Mouse (Mus musculus) adrenal gland (tissue): Measurements from ENCODE around the gene Abracl.

Experiments
- intact Hi-C: fragments of 180-260 bp; cut with DNase I; formaldehyde crosslinking; loops from one replicate; pipeline ENCODE4 v1.15.1; 2025

Gene Abracl

DNA sequence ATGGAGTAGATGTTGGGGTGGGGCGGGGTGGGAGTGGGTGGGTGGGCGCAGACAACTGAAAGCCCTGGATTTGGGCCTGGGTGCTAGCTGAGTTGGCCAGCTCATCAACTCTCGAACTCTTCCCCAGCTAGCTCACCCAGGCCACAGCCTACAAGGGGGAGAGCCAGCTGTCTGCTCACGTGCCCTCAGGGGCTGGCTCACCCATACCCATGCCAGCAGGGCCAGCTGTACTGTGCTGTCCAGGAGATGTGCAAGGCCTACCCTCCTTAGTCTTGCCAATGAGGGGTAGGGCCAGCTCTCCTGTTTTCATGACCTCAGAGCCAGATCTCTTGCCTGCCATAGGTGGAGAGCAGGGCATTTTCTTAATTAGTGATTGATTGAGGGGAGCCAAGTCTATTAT, 11.3 kb upstream of the Abracl start:
- intact Hi-C loops = no loop called here

DNA sequence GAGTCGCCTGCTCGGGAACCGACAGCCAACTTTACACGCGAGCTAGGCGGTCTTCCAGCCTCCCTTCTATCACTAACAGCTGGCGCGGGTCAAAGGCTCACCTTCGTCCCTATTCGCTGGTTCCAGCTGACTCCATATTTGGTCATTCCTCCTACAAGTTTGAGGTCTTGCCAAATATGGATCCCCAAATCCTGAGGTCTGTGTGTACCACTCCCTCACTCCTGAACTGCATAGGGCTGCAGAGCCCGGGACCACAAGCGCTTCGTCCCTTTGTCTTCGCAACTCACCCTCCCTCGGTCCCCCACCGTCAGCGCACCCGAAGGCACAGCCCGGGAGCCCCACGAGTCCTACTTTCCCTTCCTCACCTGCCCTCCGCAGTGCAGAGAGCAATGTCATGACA, 776 bp downstream of the Abracl start:
- intact Hi-C loops = no loop called here

DNA sequence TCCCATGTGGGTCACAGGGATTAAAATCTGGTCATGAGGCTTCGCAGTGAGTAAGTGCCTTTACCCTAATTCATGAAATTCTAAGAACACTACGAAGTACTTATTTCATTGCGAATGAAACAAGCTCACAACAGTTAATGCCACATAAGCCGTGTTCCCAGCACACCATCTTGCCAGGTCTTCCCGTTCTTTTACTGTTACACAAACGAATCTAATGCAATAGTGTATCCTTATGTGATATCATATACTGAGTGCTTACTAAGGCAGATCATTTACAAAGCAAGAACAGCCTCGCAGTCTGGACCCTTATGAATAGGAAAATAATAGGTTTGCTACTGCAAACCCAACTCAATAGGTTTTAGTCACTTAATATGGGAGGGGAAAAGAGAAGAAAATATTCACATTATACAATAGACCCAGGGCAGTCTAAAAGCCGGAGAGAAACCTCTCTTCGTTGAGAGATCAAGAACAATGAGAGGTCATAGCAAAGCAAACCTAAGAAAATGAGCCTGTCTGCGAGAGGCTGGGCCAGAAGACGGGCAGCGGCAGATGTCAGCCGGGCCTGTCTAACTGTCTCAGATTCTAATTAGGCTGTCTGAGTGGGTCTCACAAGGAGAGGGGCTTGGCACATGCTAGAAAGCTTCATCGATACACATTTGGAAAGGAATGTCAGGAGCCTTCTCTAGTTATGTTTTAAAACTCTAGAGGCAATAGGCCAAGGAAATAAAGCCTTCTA, 1.3 kb downstream of the Abracl start:
- intact Hi-C loops = no loop called here

DNA sequence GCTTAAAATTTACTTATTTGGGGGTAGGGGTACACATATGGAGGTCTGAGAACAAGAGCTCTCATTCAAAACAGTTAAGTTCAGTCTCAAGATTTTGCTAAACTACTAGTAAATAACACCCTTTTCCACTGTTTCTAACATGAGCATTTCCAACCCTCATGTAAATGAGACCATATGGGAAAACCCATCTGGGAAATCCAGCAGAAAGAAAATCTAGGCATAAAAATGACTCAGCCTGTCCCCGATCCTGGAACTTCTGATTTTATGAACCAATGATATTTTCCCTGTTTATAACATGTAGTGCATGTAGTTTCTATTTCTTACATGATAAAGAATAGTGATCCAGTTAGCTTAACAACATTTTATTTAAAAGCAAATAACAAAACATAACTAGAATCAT, 2.2 kb downstream of the Abracl start:
- intact Hi-C loops = no loop called here

DNA sequence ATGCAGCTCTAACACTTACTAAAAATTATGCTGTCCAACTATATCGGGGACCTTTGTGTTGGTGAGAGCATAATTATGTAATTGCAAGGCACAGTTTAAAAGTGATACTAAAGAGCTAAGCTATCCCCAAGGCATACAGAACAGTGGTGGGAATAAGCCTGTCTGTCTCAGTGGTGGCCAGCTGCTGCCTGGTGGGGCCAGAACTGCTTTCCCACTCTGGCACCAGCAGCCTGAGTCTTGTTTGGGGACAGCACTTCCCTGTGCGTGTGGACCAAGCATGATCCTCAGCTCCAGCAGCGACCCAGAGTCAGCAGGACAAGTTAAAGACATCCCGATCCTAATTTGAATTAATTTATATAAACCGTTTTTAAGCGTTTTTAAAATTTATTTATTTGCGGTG, 2.6 kb downstream of the Abracl start:
- intact Hi-C loops = no loop called here

DNA sequence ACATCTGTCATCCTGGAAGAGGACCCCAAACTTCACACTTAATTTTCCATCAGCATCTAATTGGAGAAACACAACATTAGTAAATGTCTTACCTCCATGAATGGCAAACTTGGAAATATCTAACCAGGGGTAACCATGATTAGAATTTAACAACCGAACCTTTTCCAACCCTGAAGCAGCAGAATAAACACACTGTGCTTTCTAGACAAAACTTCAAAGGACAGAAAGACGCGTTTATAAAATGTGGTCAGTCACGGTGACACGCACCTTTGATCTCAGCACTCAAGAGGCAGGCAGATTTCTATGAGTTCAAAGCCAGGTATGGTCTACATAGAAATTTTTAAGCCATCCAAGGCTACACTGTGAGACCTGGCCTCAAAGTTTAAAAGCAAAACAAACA, 11.3 kb downstream of the Abracl start:
- intact Hi-C loops = no loop called here

DNA sequence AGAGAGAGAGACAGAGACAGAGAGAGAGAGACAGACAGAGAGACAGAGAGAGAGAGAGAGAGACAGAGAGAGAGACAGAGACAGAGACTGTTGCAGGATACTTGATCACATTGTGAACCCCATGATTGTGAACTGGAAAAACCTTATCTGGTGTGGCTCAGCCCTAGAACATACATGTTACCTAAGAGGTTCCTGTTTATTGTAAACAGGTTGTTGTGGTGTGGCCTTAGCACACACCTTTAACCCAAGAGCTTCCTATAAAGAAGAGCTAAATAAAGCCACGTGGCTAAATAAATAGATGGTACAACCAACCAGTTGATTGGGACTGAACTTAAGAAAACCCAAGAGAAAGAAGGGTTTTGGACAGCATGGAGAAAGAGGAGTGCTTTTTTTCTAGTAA, 13.3 kb downstream of the Abracl start:
- intact Hi-C loops = no loop called here

DNA sequence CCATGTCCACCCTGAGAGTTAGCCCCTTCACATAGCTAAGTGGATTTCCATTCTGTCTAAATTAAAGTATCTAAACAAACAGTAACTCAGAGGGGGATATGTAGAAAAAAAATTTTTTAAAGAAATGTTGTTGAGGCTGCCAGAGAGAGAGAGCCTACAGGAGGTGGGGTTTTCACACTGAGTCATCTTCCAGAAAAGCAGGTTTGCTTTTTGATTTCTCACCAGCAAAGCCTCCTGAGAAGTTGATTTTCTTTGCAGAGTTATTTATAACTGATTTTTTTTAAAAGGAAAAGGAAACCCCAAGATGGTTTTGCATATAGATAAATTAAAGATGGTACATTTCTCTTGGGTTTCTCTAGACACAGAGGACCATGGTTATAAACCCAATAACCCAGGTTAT, 15.0 kb downstream of the Abracl start:
- intact Hi-C loops = no loop called here

DNA sequence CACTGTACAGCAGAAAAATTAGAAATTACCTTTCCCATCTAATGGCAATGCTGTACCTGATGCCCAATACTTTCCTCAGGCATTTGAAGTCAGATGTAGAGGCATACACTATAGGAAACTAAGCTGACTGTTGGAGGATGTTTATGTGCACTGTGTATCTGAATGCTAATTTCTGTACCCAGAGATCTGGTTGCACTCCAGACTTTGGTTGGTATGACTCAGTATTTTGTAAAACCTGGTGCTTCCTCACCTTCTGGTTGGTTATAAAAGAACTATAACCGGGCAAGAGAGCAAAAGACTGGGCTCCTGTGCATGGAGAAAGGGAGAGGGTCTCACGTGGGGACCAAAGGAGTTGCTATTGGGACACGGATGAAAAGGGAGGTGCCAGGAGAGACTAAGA, 15.8 kb downstream of the Abracl start:
- intact Hi-C loops = no loop called here

DNA sequence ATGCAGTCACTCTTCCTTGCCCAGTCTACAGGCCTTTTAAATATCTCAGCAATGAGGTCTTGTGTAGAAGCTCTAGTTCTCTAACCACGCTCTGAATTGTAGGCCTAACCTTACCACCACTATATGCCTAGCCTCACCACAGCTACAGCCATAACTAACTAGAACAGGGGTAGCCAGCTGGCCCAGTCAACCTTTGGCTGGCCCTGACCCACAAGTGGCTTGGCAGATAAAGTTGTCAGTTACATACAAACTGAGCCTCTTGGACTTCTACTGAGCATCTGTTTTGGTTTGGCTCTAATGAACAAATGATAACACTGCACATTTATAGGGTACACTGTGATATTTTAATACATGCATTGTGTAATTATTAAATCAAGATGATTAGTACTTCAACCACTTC, 16.3 kb downstream of the Abracl start:
- intact Hi-C loops = no loop called here

DNA sequence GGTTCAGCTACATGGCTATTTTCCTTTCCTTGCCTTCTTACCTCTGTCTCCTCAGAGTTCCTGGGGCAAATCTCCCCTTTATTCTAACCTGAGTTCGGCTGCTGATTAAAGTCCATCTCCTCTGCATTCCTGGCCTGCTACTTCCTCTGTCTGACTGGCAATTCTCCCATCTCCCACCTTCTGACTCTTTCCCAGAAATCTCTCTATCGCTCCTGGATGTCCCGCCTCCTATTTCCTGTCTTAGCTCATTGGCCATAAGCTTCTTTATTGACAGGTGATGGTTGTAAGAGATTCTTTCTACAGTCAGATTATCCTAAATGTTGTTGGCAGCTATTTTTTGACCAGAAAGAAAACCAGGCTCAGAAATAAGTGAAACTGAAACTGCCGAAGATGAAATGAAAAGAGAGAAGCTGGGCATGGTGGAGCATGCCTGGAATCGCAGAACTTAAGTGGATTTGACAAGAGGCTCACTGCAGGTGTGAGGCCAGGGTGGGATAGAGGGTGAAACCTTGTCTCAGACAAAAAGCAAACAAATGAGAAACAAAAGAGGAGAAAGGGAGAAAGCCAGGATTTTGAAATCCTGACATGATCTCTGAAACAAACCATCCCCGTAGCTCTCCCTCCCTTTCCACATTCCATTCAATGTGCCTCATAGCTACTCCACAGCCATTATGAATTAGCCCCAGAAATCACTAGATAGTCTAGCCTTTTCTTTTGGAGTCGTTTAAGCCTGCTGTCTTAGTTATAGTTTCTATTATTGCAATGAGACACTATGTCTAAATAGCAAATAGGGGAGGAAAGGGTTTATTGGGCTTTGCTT, 17.7 kb downstream of the Abracl start:
- intact Hi-C loops = no loop called here

DNA sequence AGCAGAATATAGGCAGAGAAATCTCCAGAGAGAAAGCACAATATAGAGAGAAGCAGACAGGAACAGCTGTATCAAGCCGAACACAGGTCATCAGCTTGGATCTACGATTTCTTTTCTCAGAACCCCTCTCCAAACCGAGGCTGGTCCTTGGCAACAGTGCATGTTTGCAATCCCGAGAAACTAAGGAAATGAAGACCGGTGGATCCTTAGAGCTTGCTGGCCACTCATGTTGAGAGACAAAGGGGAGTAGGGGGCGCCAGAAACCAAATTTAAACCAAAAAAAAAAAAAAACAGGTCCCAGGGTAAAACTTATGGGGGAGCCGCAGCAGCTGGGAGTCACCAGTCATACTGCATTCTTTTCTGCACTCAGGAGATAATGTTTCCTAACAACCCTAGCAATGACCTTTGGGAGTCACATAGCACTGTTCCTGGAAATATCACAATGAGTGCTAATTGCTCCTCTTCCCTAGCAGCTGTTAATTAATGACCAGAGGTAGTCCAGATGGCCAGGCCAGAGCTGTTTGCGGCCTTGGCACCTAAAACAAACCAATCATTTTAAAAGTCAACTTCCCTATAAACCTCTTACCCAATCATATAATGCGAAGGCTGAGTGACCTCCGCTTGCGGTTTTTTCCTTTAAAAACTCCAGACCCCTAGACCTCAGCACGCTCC, 19.0 kb downstream of the Abracl start:
- intact Hi-C loops = no loop called here

DNA sequence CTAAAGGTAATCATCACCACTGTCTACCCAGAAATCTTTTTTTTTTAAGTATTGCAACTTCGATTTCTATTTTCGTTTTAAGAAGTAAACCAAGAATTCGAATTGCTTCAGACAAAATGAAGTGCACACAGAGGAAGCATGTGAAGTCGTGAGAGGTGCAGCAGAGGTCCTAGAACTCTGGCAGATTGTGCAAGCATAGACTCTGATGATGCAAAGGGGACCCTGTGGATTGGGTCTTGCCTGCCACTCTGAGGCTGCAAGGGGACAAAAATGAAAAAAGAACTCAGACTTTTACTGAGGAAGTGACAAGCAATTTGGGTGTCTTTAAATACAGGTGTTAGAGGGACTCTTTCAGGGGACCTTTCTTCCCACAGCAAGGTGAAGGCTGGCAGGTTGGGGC, 32.5 kb downstream of the Abracl start:
- intact Hi-C loops = no loop called here

DNA sequence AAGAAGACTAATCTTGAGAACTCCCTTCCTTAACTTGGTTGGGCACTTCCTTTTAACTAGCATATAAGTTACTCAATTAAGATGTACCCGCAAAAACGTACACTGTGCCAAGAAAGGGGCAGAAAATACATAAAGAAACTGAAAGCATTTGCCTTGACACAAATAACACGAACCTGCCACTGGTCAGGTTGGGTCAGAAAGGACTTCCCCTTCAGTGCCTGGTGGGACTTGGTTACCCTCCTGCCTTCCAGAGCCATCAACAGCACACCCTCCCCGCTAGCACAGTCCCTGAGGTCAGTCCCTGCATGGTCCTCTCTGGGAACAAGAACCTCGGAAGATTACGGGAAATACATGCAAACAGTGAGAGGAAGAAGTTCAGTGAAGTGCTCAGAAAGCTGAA, 34.0 kb downstream of the Abracl start:
- intact Hi-C loops = no loop called here

DNA sequence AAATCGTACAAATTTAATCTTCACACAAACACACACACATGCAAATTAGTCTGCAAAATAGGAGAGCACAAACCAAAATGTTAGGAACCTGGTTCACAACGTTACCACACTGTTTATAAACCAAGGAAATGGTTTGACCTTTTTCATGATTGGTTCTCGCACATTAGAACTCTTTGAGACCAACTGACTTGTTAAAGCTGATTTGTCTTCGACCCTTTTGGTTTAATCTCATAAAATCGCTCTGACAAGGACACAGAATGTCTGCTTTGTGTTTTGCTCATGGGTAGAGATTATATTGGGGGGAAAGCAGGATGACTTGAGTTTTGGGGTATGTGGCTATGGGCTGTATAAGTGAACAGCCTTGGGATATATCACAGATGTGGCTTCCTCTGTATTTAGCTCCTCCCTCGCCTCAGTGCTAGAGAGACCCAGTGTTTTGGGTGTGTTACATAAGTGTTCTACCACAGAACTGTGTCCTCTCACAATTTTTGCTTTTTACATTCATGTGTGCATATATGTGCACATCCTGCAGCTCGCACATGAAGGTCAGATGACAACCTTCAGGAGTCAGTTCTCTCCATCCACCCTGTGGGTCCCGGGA, 35.2 kb downstream of the Abracl start:
- intact Hi-C loops = no loop called here

DNA sequence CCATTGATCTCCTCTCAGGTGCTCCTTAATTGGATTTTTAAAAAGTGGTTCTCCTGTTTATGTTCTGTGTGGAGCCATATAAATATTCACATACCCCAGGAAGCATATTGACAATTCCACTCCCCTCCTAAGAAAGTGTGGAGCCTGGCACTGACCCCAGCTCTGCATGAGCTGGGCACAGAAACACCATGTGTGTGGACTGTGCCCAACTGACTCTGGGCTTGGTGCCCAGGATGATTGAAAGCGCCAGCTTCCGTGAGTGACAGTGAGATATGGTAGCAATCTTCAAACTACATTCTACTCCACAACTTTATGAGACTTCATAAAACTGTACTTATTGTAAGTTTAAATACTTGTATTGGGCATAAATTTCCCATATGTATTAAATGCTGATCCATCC, 39.8 kb downstream of the Abracl start:
- intact Hi-C loops = no loop called here

DNA sequence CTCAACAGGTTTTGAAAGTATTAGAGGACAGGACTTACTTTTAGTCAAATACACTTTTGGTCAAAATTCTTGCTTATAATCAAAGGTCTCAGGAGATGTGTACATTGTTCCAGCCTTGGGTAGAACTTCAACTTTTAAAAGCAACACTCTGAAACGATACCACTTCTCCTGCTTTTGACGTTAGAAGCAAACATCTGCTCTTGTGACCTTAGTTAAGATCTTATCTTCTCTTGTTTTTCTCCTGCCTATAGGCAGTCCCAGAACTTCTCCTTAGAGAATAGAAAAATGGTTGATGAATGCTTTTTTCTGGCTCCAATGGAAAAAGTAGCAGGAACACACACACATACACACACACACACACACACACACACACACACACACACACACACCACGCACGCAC, 57.0 kb downstream of the Abracl start:
- intact Hi-C loops = no loop called here
